Mouse (Mus musculus): ENCODE measurements at regions not wholly inside any gene's neighbourhood (a gene's known extent, or its start where the extent isn't known, plus 50 kb on each side); places are given as distances from the start of the nearest gene placed in this dataset.

DNA sequence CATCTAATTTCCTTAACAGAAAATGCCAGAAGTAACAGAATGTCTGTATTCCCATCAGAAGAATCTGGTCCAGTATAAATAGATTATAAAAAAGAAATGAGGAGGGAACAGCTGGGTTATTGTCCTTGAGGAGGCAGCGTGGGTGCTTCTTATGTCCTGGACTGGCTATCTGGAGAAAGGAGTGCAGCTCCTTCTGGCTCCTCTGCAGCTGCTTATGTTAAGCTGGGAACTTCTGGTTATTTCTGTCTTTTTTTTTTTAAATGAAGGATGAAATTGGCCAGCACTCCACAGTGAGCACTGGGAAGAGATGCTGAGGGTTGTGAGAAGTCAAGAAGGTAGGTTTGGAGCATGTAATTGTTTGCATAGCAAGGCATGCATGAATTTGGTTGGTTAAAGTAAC is 441.5 kb downstream of the Ebf1 start:
- no peak for DNase-seq

DNA sequence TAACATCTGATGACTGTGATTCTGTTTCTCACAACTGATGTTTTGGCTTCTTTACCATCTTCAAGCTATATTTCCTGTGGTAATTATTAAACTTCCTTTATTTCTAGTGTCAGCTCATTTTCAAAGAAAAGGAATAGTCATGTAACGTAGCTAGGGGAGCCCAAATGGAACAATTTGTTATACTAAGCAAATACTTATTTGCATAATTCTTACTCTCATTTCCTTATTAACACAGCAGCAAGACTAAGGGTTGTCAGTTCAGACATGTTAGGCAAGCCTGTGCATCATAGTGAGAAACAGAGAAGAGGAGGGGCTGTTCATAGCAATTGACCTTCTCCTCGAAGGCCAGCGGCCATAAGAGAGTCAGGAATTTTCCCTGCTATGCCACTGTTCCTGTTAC is 449.5 kb downstream of the Ebf1 start:
- no peak for DNase-seq

DNA sequence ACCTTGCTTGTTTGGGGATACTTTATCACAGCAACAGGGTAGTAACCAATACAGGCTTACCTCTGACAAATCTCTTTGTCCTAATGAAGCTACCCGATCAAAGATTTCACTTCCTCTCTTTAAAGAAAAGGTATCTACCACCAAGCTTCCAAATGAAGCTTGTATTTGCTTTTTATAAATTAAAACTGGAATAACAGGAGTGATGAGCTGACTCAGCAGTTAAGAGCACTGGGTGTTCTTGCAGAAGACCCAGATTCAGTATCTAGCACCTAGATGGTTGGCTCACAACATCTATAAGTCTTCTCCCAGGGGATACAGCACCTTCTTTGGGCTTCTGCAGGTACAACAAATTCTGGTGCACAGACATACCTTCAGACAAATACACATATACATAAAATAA is 453.2 kb downstream of the Ebf1 start:
- DNase-seq = no peak

DNA sequence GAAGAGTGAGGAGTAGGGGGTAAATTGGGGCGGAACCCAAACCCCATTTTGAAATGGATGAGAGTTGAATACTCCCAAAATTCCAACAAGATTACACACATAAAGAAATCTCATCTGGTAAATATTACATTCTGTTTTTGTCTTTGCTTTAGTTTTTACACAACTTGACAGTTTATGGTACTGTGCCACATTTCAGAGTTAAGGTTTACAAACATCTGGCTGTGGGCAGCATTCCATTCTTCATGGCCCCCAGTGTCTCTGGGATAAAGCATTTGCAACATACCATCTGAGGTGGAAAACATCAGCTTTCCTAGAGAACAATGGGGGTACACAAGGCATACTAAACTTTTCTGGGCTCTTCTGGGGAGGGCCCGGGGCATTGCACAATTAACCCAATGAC is 454.1 kb downstream of the Ebf1 start:
- no peak for DNase-seq

DNA sequence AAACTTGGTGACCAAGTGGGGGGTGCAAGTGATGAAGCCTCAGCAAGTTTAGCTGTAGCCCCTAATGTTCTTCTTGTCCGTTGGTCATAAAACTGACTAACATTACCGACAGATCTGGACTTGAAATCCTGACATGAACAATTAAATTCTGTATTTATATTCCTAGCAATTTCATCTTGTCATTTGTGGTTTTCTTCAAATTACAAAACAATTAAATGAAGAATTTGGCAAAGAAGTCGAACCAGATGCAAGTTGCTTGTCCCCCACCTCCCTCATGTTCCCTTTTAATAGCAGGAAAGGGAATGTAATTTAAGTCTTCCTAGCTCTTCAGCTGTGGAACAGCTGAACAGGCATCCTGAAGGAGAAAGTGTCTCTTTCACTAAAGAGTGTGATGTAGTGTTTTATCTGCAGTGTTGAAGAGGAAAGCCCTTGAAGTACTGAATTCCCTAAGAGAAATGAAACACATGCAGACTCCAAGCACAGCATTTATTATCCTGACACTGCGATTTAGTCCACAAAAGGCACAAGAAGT is 467.5 kb downstream of the Ebf1 start:
- no peak for DNase-seq

DNA sequence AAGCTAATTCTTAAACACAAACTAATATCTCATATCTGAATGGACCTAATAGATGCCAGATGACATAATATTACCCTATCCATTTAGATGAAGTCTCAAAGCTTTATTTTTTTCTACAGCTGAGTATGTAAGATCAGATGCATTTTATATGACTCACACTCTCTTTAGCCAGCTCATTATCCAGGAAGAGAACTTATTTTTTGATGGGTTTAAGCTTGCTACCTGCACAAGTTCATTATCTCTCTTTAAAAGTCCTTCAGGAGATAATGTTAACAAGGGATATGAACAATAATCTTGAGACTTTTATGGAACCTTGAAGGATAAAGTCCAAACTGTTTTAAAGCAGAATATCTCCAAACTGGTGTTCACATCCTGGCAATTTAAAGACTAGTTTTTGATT is 468.0 kb downstream of the Ebf1 start:
- no peak for DNase-seq

DNA sequence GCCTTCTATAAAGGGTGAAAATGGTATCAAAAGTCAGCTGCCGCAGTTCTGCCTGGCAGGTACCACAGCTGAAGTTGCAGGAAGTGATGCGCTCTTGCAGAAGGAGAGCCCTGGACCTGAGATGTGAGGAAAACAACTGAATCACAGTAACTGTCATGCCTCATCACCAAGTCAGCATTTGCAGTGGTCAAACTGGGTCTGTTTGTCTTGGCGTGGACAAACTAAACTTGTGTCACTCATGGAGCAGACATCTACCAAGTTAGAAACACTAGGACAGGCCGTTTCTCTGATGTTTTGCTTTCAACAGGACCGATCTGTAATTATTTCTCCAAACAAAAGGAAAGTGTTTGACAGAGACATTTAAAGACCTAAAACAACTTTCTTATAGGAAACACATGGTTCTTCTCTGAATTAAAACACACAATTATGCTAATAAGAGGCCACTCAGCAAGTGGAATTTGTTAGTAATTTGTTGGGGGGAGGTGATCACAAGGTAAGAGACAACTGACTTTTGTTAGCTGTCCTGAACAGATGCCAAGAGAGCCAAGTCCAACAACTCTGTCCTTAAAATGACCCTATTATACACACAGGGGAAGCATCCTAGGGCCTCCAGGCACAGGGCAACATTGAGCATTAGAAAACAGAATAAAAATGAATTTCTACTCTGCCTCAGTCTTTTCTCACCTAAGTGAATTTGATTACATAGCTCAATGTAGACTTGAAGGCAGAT is 470.2 kb downstream of the Ebf1 start:
- no peak for DNase-seq

DNA sequence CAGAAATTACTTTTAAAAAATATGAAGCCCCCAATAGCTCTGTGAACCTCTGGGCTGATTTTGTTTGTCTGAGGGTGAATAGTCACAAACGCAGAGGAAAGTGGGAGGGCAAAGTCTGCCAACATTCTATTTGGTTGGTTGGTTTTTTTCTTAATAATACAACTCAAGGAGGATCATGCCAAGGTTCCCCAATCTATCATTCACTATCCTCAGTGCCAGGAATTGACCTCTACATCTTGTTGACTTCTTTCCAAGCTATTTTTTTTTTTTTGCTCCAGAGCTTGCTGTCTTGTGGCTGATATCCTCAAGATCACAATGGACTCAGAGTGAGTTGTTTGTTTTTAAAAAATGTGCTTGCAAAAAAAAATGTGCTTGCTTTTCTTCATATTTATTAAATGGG is 471.2 kb downstream of the Ebf1 start:
- no peak for DNase-seq

DNA sequence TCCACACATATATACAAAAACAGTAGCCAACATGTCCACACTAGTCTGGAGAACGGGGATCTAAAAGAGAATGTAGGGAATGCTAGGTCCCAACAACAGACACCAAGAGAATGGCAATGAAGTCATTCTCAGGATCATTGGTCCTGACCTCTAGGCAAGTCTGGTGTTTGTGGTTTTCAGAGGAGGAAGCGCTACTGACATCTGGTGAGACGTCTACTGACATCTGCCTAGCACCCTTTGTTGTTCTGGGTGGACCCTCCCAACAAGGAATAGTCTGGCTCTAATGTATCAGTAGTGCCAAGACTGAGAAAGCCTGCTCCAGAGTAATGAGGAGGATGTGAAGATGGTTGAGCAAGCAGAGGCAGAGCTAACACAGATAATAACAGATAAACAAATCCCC is 472.4 kb downstream of the Ebf1 start:
- DNase-seq = no peak

DNA sequence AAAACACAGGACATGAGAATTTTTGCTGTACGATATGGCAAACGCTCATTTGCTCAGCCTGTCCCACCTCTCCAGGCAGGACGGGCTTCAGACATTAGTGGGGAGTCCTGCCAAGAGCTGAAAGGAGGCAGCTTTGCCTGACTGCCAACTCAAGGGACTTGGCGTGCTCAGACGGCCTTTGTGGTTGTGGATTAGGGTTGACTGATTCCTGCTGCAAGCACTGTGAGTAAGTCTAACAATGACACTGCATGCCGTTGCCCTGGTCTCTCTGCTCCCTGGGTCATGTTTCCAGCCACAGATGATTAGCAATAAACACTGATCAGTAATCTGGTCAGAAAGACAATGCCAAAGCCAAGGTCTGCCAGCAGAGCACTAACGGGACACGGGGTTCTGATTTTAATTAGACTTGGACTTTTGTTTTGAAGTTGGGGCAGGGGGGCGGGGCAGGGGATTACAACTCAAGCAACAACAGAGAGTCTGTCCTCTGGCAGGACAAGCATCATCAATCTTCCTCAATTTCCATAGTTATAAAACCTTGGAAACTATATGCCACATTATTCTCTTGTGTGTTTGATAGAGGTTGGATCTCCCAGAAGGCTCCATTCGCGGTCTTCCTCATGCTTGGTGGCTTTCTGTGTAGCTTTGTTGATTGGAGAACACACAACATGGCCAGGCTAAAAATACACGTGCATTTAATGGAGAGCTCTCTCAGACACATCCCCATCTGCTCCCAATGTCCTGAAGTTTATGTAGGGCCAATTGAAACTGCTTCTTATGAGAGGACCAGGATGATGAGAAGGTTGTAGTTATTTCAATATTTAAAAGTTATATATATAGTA is 486.6 kb downstream of the Ebf1 start:
- DNase-seq = no peak

DNA sequence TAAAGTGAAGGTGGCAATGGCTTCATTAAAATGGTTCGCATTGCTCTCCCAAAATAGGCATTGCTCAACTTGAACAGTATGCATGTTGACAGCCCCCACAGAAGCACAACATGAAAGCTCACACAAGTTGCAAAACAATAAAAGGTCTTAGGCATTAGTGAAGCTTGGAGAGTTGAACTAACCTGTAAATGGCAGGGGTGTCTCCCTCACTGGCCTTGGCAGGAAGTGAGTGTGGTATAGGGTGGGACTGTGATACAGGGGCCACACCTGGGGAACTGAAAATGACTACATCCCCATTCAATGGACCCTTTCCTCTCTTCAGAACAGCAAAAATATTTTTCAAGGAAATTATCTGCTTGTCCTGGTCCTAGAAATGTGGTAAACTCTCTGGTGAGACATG is 499.6 kb downstream of the Ebf1 start:
- no peak for DNase-seq

DNA sequence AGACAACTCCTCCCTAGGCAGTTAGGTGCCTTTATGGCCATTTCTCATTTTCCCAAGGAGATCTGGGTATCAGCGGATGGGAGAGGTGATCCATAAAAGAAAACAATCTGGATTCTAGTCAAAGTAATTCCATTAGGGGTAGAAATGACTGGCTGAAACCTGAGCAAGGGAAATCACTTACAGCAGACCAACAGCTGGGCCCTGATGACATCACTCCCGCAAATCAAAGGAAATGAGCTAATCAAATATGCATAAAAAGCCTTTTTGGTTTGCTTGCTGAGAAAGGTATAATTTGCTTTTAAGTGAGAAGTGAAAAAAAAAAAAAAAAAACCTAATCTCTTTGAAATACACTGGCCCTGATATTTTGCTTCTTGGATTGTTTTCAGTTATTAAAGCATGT is 506.2 kb downstream of the Ebf1 start:
- DNase-seq = no peak

DNA sequence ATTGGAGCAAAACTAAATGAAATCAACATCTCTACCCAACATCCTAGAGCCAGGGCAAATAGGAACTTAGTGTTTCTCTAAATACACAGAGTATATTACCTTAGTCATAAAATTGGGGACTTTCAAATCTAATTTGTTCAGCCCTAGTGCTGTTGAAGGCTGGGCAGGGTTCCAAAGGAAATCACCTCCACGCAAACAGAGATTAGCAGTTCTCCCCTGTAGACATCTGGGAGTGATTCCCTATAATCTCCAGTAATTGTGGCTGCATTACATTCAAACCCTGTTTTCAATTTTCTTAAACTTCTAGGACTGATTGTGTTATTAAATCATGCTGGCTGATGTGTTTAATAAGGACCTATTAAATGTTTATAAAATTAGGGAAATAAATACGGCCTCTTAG is 519.7 kb downstream of the Ebf1 start:
- DNase-seq = no peak

DNA sequence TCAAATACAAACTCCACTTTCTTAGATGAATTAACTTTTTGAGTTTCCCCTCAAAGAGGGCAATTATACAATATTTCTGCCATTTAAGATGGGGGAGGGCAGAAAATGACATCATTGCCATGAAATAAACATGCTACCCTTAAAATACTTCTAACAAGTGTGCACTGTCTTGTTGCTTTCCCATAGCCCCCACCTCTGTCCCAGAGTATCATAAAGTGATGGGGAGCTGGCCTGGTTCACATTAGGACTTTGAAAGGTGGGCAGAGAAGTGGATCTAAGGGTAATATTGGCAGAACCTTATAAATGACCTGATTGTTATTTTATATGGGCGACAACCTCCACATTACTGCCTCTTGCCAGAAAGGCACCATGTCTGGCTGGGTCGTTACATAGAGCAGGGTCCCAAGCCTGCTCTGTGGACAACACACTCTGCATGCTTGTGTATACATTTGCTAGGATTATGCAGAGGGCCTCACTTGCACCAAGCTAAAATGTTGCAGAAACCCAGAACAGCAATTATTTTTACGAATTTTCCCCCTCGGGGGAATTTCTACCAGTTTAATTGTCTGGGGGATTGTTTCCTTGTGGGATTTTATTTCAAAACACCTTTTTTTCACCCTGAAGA is 521.3 kb downstream of the Ebf1 start:
- no peak for DNase-seq

DNA sequence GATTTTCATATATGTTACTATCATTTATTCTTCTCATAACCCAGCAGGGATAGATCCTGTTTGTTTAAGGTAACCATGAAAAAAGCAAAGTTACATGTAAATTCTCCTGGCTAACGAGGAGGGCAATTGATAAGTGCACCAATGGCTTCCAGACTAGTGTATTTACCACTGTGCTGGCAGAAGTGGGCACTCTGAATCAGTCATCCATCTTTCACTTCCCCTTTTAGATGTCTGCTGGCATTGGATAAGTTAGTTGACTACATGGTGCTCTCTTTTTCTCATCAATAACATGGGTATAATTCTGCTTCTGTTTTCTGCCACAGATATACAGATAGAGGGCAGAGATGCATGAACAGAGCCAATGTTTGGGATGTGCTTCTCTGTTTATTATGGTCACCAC is 523.4 kb downstream of the Ebf1 start:
- no peak for DNase-seq

DNA sequence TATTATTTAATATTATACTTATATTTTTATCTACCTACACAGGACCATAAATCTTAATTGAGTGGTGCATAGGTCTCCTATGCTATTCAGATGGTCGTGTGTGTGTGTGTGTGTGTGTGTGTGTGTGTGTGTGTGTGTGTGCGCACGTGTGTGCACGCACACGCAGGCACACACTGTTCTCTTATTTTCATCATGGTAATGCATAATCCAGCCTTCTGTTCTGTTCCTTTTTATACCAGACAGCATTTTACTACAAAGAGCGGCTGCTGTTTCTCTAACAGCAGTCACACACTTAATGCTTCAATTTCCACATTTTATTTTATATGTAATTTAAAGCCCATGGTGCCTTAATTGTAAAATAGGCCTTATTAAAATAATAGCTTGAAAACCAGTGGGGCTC is 537.0 kb downstream of the Ebf1 start:
- DNase-seq = no peak

DNA sequence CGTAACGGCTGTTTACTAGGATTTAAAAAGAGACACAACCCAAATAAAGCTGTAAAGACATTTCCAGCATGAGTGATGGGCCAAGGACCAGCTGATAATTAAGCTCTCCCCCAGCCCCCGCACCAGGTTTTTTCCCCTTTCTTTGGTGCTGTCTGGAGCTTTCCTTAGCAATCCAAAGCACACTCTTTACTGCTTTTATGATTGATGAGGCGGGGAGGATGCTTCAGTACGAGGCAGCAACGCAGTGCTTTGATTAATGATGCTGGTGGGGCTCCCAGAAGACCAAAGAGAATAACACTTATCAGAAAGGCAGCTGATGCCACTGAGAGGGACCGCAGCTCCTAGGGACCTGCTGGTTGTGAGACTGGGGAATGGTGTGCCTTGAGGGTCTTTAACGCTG is 537.4 kb downstream of the Ebf1 start:
- DNase-seq = no peak

DNA sequence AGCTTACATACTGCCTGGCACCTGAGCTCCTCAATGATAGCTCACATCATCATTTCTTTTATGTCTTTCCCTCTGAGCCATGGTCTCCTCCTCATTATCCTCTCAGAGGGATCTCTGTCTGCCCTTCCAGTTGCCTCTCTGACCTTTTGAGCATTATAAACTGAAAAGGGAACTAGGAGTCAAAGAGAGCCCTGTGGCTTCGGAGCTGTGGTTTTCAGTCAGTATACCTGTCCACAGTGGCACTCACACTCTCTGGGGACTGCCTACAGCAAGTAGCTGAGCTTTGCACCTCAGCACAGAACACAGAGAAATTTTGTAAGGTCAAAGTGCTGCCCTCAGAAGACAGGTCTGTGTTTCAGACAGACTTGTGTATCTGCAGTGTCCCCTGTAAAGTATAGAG is 538.7 kb downstream of the Ebf1 start:
- DNase-seq = no peak

DNA sequence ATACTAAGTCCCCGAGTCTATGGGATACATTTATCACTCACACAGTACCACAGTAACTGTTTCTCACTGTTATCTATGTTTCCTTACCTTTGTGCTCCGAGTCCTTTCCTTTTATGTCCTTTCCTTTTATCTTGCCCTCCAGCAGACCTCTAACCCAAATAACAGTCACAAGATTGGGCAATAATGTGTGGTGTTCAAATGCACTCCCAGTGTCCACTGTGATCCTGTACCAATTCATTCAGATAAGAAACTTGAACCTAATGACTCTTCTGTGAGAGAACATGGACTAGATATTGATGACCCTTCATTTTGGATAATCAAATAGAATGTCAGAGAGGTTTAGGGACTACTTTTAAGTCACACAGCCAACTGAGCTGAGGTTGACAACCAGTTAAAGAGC is 541.2 kb downstream of the Ebf1 start:
- DNase-seq = no peak

DNA sequence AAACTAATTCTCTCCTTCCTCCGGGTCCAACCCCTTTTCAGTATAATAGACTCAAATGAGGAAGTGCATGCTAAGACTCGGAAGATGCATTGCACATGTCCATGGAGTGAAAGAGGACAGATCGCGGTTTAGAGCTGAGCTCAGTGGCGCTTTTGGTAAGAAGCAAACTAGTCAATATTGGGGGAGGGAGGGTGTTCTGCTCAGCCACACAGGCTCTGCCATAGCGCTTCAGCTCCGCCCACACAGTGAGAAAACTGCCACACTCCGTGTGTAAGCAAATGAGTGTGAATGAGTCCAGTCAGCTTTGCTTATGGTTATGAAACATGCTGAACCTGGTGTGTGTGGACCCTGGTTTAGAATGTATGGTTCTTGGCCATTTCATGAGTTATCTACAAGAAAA is 543.8 kb downstream of the Ebf1 start:
- DNase-seq = no peak

DNA sequence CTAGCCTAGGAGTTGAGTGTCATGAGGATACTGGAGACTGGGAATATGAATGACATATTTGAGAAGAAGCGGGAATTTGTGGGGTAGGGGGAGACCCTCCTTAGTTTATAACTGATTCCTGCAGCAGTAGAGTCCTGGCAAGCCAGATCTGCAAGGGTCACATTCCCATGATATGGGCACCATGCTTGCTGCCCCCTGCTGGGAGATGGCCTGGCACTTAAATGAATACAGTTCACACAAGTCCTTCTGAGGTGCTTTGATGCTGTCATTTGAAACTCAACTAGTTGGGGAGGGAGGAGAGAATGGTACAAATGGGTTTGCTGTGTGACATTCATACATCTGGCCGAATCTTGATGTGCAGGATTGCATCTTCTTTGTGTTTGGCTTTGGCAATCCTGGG is 556.4 kb downstream of the Ebf1 start:
- no peak for DNase-seq

DNA sequence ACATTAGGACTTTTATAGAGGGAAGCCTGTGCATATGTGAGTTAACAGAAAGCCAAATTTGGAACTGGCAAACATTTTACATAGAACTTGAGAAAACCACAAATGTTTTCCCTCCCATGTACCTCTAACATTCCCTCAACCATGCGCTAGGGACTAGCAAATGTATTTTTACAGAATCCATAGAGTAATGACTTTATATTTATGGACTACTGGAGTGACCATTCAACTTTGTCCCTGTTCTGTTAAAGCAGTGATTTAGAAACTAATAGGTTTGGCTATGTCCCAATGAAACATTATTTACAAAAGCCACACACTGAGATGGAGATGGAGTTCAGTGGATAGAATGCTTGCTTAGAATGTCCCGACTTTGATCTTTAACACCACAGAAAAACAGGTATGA is 557.0 kb downstream of the Ebf1 start:
- DNase-seq = no peak

DNA sequence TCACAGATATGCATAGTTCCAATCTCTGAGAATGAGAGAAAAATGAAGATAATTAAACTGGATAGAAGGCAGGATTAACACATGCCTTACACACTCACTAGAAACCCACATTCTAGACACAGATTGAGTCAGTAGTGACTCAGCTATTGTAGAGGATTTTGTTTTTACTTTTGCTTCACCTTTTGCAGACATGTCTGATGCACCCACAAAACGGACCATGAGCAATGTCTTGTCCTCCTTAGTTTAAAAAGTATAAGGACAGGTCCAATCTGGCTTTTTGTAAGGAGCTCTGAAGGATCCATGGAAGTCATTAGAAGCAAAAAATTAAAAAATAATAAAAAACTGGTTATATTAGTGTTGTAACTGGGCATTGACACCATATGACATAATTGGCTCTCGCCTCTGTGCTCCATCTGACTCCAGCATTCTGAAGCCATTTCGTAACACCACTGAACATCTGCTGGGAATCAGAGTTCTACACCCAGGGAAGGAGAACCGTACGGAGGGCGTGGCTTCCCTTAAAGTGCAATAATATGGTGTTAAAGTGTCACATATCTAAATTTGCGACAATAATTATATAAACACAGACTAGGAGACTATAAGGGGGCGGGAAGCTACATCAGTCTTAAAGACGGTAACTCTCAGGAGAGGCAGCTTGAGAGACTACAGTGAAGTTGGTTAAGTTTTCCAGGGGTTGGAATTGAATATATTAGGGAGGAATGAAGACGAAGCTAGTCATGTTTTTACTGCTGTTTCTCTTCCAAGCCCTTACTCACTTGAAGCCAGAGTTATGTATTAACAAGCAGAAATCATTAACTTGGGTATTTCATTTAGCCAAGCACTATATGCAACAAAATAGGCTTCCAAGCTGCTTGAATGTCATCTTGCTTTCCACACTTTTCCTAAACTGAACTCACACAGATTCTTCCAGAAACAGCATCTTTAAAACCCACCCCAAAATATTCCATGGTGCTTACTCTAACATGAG is 558.0 kb downstream of the Ebf1 start:
- no peak for DNase-seq
